Mouse (Mus musculus): ENCODE data around the gene Brd7.

Brd7 gene

GRCm38 (mm10) chr8:88307736-88308135 is 54.3 kb downstream of the Brd7 start:
- no peak for DNase-seq

DNA sequence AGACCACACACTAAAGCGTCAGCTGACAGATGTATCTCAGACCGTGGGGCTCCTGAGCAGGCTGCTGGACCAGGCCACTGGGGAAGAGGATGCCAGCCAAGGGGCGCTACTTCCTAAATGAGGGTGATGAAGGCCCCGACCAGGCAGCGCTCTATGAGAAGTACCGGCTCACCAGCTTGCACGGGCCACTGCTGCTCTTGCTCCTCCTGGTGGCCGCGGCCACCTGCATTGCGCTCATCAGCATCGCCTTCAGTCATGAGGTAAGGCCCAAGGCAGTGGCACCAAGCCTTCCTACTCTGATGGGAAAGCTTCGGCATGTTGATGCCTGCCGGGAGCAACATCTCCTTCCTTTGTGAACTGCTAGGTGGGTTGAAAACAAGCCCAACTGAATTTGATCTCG is 55.5 kb downstream of the Brd7 start:
- DNase-seq: peak; percentile 46 to 52

DNA sequence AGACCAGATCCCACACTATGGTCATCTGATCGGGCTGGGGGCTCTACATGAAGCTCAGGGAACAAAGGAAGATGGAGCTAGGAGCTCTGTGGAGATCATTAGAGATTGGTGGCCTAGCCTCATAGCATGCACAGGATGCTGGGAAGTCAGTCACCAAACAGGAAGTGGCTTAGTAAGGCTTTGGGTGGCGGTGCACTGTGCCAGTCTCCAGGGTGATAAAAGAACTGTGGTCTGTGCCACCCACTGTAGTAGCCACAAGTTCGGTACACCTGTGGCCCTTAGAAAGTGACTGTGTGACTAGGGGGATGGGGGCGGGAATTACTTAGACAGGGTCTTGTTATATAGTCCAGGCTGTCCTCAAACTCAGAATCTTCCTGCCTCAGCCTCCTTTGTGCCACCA is 56.2 kb downstream of the Brd7 start:
- DNase-seq: peak in 1 of 2 experiments; percentile 34

DNA sequence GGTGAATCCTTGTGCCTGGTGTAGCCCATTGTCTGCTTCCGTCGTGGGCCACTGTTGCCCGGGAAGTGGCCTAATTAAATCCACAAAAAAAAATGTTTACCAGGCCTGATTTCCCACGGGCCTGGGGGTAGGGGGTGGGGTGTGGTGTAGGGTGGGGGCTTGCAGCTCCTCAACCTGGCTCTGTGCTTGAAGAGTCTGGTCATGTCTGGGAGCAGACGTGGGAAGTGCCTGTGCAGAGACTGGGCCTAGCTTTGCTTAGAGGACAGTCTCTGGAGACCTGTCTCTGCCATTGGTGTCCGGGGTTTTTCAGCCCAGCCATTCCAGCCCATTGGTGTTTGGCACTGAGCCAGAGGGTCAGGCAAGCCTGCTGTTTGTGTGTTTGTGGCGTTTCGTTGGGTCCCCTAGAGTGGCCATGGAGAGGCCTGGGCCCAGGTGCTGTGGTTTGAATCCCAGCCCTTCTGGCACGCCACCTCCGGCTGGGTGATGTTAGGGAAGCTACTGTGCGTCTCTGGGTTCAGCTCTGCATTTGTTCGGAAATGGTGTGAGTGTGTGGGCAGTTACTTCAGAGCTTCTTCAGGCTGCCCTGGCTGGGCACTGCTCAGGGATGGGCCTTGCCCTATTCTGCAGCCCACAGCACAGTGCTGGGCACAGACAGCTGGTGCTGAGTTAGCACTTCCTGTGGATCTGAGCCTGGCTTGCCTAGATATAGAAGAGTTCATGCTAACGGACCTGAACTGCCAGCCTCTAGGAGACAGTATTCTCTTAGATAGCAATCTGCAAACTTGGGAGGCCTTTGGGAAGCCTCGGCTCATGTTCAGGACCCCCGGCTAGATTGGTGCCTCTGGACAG is 60.2 kb downstream of the Brd7 start:
- no peak for DNase-seq

DNA sequence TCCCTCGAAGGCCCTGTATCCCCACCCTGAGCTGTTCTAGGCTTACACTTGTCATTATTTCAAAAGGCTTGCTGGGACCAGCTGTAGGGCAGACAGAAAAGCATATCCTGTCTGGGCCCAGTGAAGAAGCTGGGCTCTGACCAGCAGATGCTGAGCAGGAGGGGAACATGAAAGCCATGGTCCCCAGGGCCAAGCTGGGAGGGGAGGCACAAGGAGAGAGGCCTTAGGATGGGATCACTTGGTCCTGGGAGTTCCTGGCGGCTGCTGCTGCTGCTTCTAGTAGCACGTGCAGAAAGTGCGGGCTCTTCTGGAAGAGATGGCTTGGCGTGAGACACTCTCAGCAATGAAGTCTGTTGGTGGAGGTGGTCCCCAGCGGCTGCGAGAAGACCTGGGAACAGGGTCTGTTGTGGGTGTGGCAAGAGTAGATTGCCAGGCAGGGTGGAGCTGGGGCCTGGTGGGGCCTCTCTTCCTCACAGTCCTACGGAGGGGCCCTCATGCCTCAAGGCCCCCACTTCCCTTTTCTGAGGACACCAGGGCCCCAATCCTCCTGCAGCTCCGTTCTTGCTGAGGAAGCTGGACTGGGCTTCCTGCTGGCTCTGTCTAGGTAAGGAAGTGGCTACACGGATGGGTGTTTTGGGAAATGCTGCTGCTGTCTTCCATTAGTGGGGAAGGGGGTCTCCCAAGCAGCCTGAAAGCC is 61.9 kb downstream of the Brd7 start:
- DNase-seq: peak; percentile 53 to 61

GRCm38 (mm10) chr8:88298733-88299103 is 63.3 kb downstream of the Brd7 start:
- no peak for DNase-seq

- DNase-seq: no peak
Observed at GRCm38 (mm10) chr8:88297976-88298732, 63.8 kb downstream of the Brd7 start.

DNA sequence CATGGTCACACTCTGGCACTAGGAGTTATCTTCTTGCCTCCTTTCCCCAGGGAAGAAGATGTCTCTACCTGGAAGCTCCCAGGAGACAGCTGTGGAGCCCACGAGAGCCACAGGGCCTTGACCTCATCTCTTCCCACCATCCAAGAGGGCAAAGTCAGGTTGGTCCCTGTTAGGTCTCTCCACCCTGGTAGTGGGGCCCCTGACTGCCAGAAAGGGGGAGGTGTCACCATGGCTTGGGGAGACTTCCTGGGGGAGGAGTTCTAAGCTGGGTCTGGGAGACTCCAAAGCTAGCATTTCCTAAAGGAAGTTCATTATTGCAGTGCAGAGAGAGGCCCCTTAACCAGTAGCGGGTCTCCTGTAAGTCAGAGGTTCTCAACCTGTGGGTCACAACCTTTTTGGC is 67.0 kb downstream of the Brd7 start:
- no peak for DNase-seq

DNA sequence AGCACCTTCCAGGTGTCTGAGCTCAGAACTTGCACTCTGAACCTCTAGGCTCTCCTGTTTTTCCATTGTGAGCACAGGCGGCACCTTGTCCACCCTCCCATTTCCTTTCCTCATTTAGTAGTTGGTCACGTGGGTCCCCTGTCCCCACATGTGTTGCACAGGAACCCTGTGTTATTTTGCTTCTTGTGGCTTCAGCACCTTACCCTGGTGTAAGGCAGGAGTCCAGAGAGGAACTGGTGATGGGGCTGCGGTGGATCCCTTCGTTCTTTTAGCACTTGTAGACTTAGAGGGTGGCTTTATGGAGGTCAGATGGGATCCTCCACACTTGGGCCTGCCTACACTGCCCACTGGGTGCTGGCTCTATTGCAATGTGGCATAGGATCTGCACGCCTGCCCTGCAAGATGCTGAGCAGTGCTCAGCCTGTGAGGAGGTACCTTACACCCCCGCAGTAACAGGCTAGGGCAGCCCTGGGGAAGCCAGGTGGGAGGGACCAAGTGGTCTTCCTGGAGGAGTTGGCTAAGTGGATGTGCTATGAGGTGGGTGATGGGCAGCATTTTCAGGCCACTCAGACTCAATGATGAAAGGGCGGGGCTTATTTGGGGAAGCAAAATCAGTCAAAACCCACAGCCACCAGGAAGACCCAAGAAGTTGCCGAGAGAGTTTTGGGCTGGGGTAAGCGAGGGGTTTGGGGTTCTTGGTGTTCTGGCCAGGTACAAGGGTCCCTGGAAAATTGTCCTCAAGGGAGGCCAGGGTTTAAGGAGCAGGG is 68.2 kb downstream of the Brd7 start:
- DNase-seq: peak; percentile 67 to 72

- no peak for DNase-seq
Observed at GRCm38 (mm10) chr8:88292926-88293325, 69.1 kb downstream of the Brd7 start.

- no peak for DNase-seq
Observed at GRCm38 (mm10) chr8:88291305-88291690, 70.7 kb downstream of the Brd7 start.

DNA sequence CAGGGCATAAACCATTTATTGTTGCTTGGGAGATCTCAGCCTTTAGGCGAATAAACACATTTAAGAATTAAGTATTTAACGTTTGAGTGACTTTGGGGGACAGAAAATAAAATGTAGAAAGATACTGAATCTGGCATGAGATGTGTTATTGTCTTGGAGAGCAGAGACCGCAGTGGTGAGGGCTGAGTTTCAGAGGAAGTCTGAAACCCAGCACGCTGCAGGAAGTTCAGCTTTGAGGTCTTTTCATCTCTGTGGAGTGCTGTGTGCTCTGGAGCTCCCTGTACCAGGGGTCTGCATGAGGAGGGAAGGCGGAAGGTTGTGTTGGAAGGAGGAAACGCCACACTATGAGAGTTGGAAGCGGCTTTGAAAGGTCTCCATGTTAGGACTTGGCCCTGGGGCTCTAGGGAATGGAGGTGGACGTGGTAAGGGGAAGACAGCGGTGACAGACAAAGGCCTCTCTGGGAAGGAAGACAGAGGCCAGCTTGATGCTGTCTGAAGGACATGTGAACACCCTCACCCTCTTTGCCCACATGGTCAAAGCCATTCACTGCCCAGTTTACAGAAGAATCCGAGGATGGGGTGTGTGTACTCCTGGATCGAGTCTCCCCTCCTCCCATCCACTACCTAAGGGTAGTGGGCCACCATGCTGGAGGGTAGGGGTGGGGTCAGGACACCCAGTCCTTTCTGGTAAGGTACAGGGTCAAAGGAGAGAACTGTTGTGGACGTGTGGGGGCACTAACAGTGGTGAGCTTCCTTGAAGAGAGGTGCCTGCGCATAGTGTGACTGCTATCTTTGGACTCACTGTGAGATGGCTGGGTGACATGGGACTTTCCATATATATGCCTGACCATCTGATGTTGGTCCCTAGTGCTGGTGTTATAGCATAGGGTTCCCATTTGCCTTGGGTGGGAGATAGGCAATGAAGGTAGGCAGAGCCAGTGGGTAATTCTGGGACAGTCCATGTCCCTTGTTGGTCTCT is 71.4 kb downstream of the Brd7 start:
- peak; percentile 39 to 48 for DNase-seq

GRCm38 (mm10) chr8:88289901-88290300 is 72.1 kb downstream of the Brd7 start:
- DNase-seq: peak; percentile 61 to 67

- DNase-seq: peak; percentile 73 to 75
Observed at GRCm38 (mm10) chr8:88288622-88289242, 73.3 kb downstream of the Brd7 start.

GRCm38 (mm10) chr8:88286421-88286960 is 75.5 kb downstream of the Brd7 start:
- DNase-seq: no peak

DNA sequence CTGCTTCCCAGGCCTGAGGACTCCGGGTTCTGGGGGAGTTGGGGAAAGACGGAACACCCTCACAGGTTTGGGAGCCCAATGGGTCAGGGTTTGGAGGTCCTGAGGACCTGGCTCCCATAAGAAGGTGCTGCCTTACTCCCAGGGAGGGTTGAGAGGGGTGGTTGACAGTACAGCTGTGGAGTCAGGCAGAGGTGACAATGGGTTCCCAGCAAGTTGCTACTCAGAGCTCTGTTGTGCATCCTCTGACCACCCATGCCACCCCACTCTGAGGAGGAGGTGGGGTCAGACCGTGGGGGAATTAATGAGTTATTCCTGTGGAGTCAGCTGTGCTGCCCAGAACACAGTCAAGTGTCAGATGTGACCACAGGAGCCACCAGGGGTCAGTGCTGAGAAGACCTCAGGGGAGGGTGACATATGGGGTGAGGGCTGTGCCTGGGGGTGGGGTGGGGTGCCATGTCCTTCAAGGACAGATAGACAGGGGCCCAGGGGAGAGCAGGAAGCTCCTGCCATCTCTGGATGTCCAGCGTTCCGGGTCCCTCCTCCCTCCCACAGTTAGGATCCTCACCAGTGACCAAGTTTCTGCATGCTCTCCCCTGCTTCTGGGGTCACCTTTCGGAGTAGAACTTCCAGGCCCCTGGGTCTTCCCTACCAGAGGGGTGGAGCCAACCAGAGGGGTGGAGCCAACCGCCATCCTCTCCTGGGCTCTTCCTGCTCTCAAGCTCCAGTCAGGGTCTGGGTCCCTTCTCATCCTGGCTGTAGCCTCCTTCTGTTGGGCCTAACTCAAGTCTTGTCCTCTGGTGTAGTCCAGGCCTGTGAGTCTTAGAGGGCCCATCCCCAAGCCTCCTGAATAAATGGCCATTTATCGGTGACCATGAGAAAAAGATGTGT is 76.3 kb downstream of the Brd7 start:
- peak; percentile 50 to 56 for DNase-seq

DNA sequence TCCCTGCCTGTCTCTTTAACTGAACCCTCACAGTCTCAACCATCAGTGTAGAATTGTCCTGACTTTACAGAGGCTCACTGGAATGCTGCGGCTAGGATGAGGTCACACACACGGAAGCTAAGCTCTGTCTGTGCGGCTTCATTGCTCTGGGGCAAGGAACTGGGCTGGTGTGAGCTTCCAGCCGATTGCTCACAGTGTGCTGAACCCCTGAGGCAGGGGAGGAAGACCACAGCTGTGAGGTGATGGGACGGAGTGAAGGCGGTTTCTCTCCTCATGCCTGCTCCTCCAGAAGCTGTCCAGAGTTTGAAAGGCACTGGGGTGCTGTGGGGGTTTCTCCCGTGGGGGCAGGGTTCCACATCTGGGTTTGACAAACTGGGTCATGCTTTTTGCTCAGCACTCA is 77.3 kb downstream of the Brd7 start:
- no peak for DNase-seq

- no peak for DNase-seq
Observed at GRCm38 (mm10) chr8:88283243-88284115, 78.5 kb downstream of the Brd7 start.

- DNase-seq: peak; percentile 64 to 71
Observed at GRCm38 (mm10) chr8:88282684-88283083, 79.3 kb downstream of the Brd7 start.
